Mouse (Mus musculus) layer of hippocampus, adult 11-12 months (tissue): Measurements from ENCODE around the gene Pycr1.

Experiments
- DNase-seq: peaks from one replicate; pipeline ENCODE4 v3.0.0; 2022; ENCODE audit warnings: low spot score

Pycr1 gene

DNA sequence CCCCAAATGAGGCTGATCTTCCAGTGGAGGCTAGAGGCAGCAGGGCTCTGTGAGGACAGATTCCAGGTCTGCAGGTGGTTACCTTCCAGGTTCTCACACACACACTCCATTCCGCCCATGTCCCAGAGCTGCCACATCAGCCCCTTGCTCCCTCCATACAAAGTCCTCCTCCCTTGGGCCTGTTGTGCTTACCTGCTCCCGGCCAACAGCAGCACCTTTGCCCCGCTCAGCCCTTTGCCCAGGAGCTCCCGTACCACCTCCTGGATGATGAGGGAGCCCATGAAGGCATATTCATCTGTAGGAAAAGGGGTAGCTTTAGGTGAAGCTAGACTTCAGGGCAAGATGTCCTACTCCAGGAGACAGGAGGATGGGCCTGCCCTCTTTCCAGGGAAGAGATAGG is 13.7 kb upstream of the Pycr1 start:
- no peak for DNase-seq

GRCm38 (mm10) chr11:120654741-120655140 is 11.2 kb upstream of the Pycr1 start:
- no peak for DNase-seq

DNA sequence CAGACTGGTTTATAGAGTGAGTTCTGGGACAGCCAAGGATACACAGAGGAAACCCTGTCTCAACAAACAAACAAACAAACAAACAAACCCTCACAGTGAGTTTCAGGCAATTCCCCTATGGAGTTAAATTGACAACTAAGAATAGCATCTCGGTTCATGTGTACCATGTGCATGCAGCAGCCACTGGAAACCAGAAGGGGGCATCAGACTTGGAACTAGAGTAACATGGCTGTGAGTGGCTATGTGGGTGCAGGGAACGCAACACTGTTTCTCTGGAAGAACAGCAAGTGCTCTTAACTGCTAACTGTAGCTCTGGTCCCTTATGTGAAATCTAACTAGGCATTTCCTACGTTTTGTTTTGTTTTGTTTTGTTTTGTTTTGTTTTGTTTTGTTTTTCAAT is 8.3 kb upstream of the Pycr1 start:
- no peak for DNase-seq

- DNase-seq = peak; percentile 60
Measured at GRCm38 (mm10) chr11:120648001-120648476, 4.5 kb upstream of the Pycr1 start, which contains the start of gene Myadml2. Gene Myadml2, minus strand, starts transcription at chr11:120648158.

GRCm38 (mm10) chr11:120647047-120647830 is 3.7 kb upstream of the Pycr1 start:
- no peak for DNase-seq

DNA sequence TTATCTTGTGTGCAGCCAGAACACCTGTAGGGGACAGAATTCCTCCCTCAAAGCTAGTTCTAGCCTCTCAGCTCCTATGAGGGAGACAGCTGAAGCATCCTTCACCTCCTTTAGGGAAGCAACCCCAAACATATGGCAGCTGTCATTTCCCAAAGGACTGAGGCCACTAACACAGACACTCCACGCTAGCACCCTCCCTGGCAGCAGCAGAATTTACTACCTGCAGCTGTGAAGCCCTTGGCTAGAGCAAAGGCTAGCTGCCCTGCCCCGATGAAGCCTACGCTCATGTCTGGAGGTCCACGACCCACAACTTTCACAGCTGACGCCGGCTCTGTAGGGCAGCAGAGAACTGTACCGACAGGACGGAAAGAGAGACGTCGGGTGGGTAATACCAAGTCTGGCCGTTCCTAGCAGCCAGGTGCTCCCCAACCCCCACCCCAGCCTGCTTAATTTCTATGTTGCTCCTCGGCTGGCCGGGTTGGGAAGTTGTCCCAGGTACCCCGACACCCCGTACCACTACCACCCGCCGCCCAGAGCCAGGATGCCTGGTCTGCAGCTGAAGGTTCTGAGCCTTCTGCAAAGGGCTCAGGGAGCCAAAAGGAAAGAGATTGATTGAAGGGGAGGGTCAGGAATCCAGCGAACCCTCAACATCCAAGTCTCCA is 499 bp downstream of the Pycr1 start:
- no peak for DNase-seq

GRCm38 (mm10) chr11:120641869-120642268 is 1.7 kb downstream of the Pycr1 start:
- no peak for DNase-seq

GRCm38 (mm10) chr11:120641255-120641654 is 2.3 kb downstream of the Pycr1 start:
- no peak for DNase-seq

DNA sequence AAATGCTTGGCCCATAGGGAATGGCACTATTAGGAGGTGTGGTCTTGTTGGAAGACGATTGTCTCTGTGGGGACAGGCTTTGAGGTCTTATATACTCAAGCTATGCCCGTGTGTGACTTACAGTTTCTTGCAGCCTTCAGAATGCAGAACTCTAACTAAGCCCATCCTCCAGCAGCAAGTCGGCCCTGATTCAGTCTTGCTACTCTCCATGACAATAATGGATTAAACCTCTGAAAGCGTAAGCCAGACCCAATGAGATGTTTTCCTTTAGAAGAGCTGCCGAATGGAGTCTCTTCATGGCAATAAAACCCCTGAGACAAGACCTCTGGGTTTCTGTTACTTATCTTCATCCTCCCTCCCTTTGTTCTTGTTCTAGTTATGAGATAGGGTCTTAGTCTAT is 8.8 kb downstream of the Pycr1 start:
- DNase-seq = no peak

DNA sequence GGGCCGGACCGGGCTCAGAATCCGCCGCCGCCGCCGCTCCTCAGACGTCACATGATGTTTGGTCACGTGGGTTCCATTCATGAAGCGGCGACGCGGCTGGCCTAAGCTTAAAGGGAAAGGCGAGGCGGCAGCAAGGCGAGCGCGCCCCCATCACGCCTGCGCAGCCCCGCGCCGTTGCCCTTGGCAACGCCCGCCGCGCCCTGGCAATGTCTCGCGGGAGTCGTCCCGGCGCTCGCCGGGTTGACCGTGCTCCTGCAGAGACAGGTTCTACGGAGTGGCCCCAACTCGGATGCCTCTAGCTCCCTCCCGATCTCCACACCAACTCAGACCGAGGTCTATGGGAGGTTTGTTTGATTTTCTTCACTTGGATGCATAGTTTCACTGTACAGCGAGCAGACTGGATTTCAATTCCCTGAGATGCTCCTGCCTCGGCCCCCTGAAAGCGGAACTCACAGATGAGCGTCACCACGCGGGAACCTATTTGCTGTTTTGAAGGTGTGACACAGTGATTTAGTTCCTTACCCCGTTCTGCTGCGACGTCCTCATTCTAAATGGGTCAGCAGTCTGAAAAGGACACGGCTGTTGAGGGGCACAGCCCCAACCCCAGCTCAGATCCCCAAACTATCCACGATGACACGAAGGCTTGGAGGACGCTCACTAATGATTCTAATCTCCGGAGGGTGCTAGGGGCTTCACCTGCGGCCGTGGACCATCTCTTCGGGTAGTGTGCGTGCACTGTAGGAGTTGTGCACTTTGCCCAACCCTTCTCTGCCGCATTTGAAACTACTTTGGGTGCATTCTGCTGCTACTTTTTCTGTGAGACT is 9.8 kb downstream of the Pycr1 start, which contains the start of gene Mafg:
TSS of gene Mafg (minus strand) at position 81 of the 824 bp plus-strand sequence.
- peak; percentile 94 for DNase-seq

- peak; percentile 70 for DNase-seq
Measured at GRCm38 (mm10) chr11:120632559-120633519, 10.7 kb downstream of the Pycr1 start.

DNA sequence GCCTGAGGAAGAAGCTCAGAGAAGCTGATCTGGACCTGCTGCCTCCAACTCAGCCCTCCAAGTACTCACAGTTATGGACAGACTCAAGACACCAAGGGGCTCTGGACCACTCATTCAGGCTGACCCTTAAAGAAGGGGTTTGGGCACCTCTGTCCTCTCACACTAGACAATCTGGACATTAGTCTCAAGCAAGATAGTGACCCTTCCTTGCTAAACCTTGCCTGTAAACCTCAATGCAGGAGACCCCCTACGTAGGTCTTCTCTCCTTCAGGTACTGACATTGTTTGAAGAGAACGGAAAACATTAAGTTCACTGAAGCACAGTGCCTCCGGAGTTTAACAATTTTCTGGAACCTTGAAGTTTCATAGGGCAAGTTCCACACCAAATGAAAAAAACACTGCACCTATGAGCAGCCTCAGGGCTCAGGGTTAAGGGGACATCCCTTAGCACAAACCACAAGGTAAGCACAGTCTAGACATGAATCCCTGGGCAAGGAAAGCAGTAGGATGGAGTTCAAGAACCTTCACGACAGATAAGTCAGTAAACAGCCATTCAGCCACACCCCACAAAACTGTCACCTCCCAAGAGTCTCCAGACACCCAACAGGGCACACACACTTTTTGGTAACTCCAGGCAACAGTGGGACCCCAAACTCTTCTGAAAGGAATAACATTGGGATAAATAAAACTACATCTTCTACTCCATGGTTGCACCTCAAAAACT is 11.7 kb downstream of the Pycr1 start:
- peak; percentile 3 for DNase-seq

GRCm38 (mm10) chr11:120630881-120631725 is 12.5 kb downstream of the Pycr1 start:
- peak; percentile 14 for DNase-seq

DNA sequence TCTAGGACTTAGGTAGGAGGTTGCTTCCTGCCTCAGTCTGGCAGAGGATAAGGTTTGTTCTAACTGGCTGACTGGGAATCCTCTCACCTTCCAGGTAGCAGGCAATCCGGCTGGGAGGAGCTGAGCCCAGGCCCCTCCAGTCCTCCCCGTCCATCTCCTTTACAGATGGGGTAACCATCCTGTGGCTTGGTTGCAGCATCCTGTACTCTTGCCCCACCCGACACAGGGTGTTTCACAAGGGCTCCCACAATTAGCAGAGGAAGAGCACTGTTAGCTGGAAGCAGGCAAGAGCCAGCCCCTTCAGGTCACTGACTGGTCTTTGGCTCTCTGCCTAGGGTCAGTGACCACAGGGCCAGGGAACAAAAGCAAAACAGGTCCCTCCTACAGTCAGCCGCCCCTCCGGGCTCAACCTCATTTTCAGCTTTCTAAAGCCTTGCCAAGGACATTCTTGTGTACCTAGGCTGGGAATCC is 13.1 kb downstream of the Pycr1 start:
- peak; percentile 15 for DNase-seq

DNA sequence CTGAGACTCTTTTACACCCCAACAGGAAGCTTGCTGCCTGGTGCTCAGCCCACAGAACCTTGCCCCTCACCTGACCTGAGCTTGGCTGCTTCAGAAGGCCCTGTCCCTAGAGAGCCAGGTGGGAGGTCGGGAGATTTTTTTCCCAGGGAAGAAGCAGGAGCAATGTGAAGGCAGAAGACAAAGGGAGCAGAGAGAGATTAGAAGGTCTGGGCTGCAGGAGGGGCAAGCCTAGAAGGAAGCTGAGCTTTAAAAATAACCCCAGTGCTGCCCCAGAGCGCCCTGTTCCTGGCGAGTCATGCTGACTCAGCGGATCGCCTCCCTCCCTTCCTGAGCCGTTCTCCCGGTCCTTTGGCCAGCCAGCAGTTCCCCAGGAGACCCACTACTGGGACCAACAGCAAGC is 13.7 kb downstream of the Pycr1 start:
- DNase-seq = peak; percentile 9

DNA sequence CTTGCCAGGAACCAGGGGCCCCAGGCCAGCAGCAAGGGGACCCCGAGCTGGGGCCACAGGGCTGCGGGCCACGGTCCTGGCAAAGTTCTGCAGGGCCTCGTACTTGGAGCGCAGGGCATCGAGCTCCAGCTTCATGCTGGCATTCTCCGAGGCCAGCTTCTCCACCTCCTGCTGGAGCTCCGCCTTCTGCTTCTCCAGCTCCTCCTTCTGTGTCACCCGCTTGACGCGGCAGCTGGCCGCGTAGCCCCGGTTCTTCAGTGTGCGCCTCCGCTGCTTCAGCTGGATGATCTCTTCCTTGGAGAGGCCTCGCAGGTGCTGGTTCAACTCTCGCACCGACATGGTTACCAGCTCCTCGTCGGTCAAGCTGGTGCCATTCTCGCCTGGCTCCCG is 14.2 kb downstream of the Pycr1 start:
- no peak for DNase-seq

DNA sequence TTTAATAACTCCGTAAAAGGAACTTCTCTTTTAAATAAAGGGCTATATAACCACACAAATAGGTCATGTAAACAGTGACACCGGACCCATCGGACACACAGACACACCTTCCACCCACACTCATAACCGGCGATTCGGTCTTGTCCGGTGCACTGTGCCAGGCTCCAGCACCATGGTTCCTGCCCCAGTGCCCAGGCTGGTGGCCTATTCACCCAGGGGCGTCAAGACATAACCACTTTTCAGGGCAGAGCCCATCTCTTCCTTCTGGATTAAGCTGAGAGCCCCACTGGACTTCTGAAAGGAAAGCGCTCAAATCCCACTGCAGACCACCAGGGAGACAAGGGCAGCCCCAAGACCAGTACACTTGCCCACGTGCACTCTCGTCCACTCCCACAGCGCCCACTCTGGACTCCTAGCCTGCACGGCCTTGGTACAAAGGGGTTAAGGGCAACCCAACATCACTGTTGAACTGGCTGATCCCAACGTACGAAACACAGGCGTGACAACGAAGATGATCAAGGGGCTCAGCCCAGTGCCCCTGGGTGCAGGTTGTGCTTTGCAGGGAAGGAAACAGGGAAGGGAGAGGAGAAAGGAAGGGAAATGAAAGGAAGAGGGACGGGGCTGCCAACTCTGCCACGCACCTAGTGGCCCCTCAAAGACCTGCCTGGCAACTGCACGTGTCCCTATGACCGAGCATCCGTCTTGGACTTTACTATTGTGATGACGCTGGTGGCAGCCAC is 14.8 kb downstream of the Pycr1 start:
- no peak for DNase-seq

- no peak for DNase-seq
Measured at GRCm38 (mm10) chr11:120627468-120628300, 15.9 kb downstream of the Pycr1 start.
